Mouse (Mus musculus) E14TG2a.4 (cell line): ENCODE measurements around the gene Gpr107.

ENCODE experiments used
- CTCF ChIP-seq: conservative IDR thresholded peaks from 2 replicates; pipeline ENCODE4 v1.5.1; 2014; ENCODE audit warnings: low read length
- NANOG ChIP-seq: IDR thresholded peaks from 2 replicates; pipeline ENCODE4 v1.6.1; 2014; ENCODE audit warnings: borderline replicate concordance, low read length, mixed read lengths

- TF ChIP-seq CTCF (no peak), NANOG (no peak)
Observed at GRCm38 (mm10) chr2:31144901-31145300, 7.2 kb upstream of the Gpr107 start.
